24 mouse cellular contexts compared by ENCODE assay signal in genomic region chr19:31197076-31197475, GRCm38 (mm10).
DNase-seq lines count a peak whose midpoint lies in the region; ATAC-seq and TF ChIP-seq lines count a peak whose summit lies in the region.
"Had no signal": no experiment of that assay in that cellular context is flagged by ENCODE, and none has a peak within 500 bp of the region (broad histone marks: within the 10 kb centered on the region; RNA-seq: fewer than 3 reads in every experiment).

No protein-coding gene starts in this region.

- H3K4me3 ChIP-seq in layer of hippocampus, adult 2 months = no peak overlapping the region
- H3K4me3 ChIP-seq: embryonic facial prominence, embryonic 13.5 days; embryonic facial prominence, embryonic 15.5 days; erythroblast, embryonic 14.5 days; forebrain, embryonic 10.5 days; forebrain, embryonic 12.5 days had no signal

- peak overlapping the region; percentile 72 for H3K27ac ChIP-seq in layer of hippocampus, adult 2 months
- H3K27ac ChIP-seq: embryonic facial prominence, embryonic 13.5 days; embryonic facial prominence, embryonic 15.5 days; forebrain, embryonic 10.5 days; forebrain, embryonic 12.5 days had no signal

- 0 out of 2 replicates have a peak, but pooled peaks have one; percentile 30 for ATAC-seq in granulocyte monocyte progenitor cell, adult 5-6 weeks (replicated peaks; ENCODE audit: poor library complexity, severe bottlenecking)
- ATAC-seq: forebrain, embryonic 14.5 days; forebrain, embryonic 16.5 days had no signal

- DNase-seq in layer of hippocampus, adult 2 months (ENCODE audit: low spot score in 2 of 2) = no peak
- no peak for DNase-seq in layer of hippocampus, adult 8-10 months (ENCODE audit: low spot score in 2 of 2)
- DNase-seq in right cerebral cortex, adult 18-20 months = peak; percentile 16
- DNase-seq in right cerebral cortex, postnatal 25 days = no peak
- no peak for DNase-seq in adipocyte (ENCODE audit: low spot score)
- no peak for DNase-seq in kidney, adult 11 months
- DNase-seq: adrenal gland, adult 8-10 months; adrenal gland, postnatal 14 days; adrenal gland, postnatal 36 days; cerebellum, adult 11 months; cerebellum, adult 18-20 months; cerebellum, adult 8-10 months; cerebellum, adult 9-11 months; cerebellum, postnatal 14 days; cerebellum, postnatal 36 days; embryo, embryonic 11 days had no signal

- TF ChIP-seq CTCF in layer of hippocampus, adult 2 months (conservative IDR thresholded peaks at IDR 0.05) = no peak
